Mouse (Mus musculus): ENCODE measurements around the gene Elk3. TPM values are rescaled to one million over a fixed set of nuclear protein-coding genes. Genes with fewer than 3 reads are reported as not detected.

The Elk3 gene
- polyA plus RNA-seq, 1 experiment from 2014 or later, result 8.2 TPM

DNA sequence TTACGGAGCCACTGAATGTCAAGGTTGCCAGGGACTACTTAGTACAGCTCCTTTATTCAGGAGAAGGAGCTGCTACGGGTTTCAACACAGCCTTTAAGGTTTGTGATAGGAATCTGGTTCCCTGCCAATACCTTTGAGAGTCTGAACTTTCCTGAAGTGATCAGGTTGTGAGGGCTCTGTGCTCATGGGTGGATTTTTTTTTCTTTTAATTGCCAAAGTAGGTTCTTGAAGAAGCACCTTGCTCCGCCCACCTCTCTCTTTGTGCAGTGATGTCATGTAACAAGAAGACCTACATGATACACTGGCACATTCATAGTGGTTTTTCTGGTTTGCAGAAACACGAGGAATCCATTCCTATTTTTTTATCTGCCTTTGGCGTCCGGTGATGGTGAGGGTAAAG lies 16.3 kb upstream of the Elk3 start:
- H3K4me2 ChIP-seq, result no peak overlapping the region
- 86% methylated on average over 6 of the region's 6 CpGs for WGBS
- H3K27me3 ChIP-seq, result no peaks in the 10 kb centered on the region
- peaks cover 3% of the 10 kb centered on the region; the same call in 1 of the 2 replicates for H3K4me1 ChIP-seq
- no peaks in the 10 kb centered on the region for H3K9me3 ChIP-seq (replicated peaks)
- no peak overlapping the region for H3K4me3 ChIP-seq
- ATAC-seq, result no peak
- no peak overlapping the region for H3K27ac ChIP-seq
- H3K36me3 ChIP-seq (ENCODE audit: poor library complexity, severe bottlenecking), result no peaks in the 10 kb centered on the region
- H3K9ac ChIP-seq, result no peak overlapping the region

- no peak overlapping the region for H3K4me2 ChIP-seq
- no peaks in the 10 kb centered on the region for H3K27me3 ChIP-seq
- ATAC-seq, result no peak
- no peaks in the 10 kb centered on the region for H3K9me3 ChIP-seq (replicated peaks)
- H3K36me3 ChIP-seq (ENCODE audit: poor library complexity, severe bottlenecking), result no peaks in the 10 kb centered on the region
- no peak overlapping the region for H3K9ac ChIP-seq
- H3K27ac ChIP-seq, result no peak overlapping the region
- peaks cover 3% of the 10 kb centered on the region; the same call in 1 of the 2 replicates for H3K4me1 ChIP-seq
- H3K4me3 ChIP-seq, result no peak overlapping the region
- WGBS, result 85% methylated on average over 8 of the region's 8 CpGs
Measured at GRCm38 (mm10) chr10:93326741-93327100, 15.8 kb upstream of the Elk3 start.

GRCm38 (mm10) chr10:93325804-93326740 lies 15.1 kb upstream of the Elk3 start:
- Histone ChIP-seq H3K27me3 (no peaks in the 10 kb centered on the region), H3K9ac (no peak overlapping the region), H3K9me3 (replicated peaks) (no peaks in the 10 kb centered on the region), H3K4me1 (peaks cover 3% of the 10 kb centered on the region; the same call in 1 of the 2 replicates), H3K4me2 (no peak overlapping the region), H3K36me3 (ENCODE audit: poor library complexity, severe bottlenecking) (no peaks in the 10 kb centered on the region), H3K4me3 (no peak overlapping the region), H3K27ac (no peak overlapping the region)
- WGBS, result 84% methylated on average over 12 of the region's 12 CpGs
- ATAC-seq, result no peak

GRCm38 (mm10) chr10:93325369-93325768 lies 14.4 kb upstream of the Elk3 start:
- no peak overlapping the region for H3K9ac ChIP-seq
- H3K4me3 ChIP-seq, result no peak overlapping the region
- H3K27me3 ChIP-seq, result no peaks in the 10 kb centered on the region
- no peak overlapping the region for H3K27ac ChIP-seq
- 89% methylated on average over 3 of the region's 3 CpGs for WGBS
- ATAC-seq, result no peak
- no peaks in the 10 kb centered on the region for H3K9me3 ChIP-seq (replicated peaks)
- peaks cover 3% of the 10 kb centered on the region; the same call in 1 of the 2 replicates for H3K4me1 ChIP-seq
- H3K4me2 ChIP-seq, result no peak overlapping the region
- H3K36me3 ChIP-seq (ENCODE audit: poor library complexity, severe bottlenecking), result no peaks in the 10 kb centered on the region

GRCm38 (mm10) chr10:93324438-93324837 lies 13.5 kb upstream of the Elk3 start:
- Histone ChIP-seq H3K9ac (no peak overlapping the region), H3K4me3 (no peak overlapping the region), H3K27ac (no peak overlapping the region), H3K4me1 (peaks cover 3% of the 10 kb centered on the region; the same call in 1 of the 2 replicates), H3K9me3 (replicated peaks) (no peaks in the 10 kb centered on the region), H3K36me3 (ENCODE audit: poor library complexity, severe bottlenecking) (no peaks in the 10 kb centered on the region), H3K27me3 (no peaks in the 10 kb centered on the region), H3K4me2 (no peak overlapping the region)
- no peak for ATAC-seq
- 99% methylated on average over 2 of the region's 2 CpGs for WGBS

DNA sequence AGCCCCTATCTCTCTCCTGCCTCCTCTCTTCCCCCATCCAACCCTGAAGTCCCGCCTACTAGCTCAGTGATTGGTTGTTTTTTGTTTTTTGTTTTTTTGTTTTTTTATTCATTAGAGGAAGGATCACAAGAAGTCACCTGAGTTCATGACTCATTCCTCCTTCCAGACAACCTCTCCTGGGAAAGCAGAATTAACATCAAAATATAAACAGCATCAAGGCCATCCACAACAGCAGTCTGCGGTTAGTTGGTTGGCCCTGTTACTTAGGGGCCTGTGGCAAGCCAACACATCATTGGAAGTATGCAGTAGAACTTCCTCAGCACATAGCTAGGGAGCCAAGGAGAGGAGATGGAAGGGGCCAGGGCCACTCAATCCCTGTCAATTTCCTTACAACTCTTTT lies 12.7 kb upstream of the Elk3 start:
- WGBS, result 96% methylated on average over 2 of the region's 2 CpGs
- Histone ChIP-seq H3K4me1 (peaks cover 3% of the 10 kb centered on the region; the same call in 1 of the 2 replicates), H3K36me3 (ENCODE audit: poor library complexity, severe bottlenecking) (no peaks in the 10 kb centered on the region), H3K27me3 (no peaks in the 10 kb centered on the region), H3K9ac (no peak overlapping the region), H3K9me3 (replicated peaks) (no peaks in the 10 kb centered on the region), H3K4me2 (no peak overlapping the region), H3K27ac (no peak overlapping the region), H3K4me3 (no peak overlapping the region)
- ATAC-seq, result no peak

GRCm38 (mm10) chr10:93321763-93322162 lies 10.8 kb upstream of the Elk3 start:
- Histone ChIP-seq H3K4me1 (peaks cover under 1% of the 10 kb centered on the region; the same call in 1 of the 2 replicates), H3K36me3 (ENCODE audit: poor library complexity, severe bottlenecking) (no peaks in the 10 kb centered on the region), H3K4me2 (no peak overlapping the region), H3K27me3 (no peaks in the 10 kb centered on the region), H3K27ac (no peak overlapping the region), H3K9ac (no peak overlapping the region), H3K9me3 (replicated peaks) (no peaks in the 10 kb centered on the region), H3K4me3 (no peak overlapping the region)
- no peak for ATAC-seq

- Histone ChIP-seq H3K4me2 (no peak overlapping the region), H3K27ac (no peak overlapping the region), H3K27me3 (no peaks in the 10 kb centered on the region), H3K36me3 (ENCODE audit: poor library complexity, severe bottlenecking) (no peaks in the 10 kb centered on the region), H3K9me3 (replicated peaks) (no peaks in the 10 kb centered on the region), H3K4me1 (no peaks in the 10 kb centered on the region), H3K9ac (no peak overlapping the region), H3K4me3 (no peak overlapping the region)
- 68% methylated on average over 4 of the region's 4 CpGs for WGBS
- no peak for ATAC-seq
Measured at GRCm38 (mm10) chr10:93320148-93320547, 9.2 kb upstream of the Elk3 start.

GRCm38 (mm10) chr10:93319526-93320063 lies 8.7 kb upstream of the Elk3 start:
- H3K27ac ChIP-seq, result no peak overlapping the region
- no peak overlapping the region for H3K4me3 ChIP-seq
- no peaks in the 10 kb centered on the region for H3K36me3 ChIP-seq (ENCODE audit: poor library complexity, severe bottlenecking)
- ATAC-seq, result no peak
- H3K9me3 ChIP-seq (replicated peaks), result no peaks in the 10 kb centered on the region
- H3K9ac ChIP-seq, result no peak overlapping the region
- H3K4me1 ChIP-seq, result no peaks in the 10 kb centered on the region
- H3K27me3 ChIP-seq, result no peaks in the 10 kb centered on the region
- H3K4me2 ChIP-seq, result no peak overlapping the region
- 83% methylated on average over 7 of the region's 7 CpGs for WGBS

GRCm38 (mm10) chr10:93316909-93317308 lies 6.0 kb upstream of the Elk3 start:
- Histone ChIP-seq H3K27ac (no peak overlapping the region), H3K4me3 (no peak overlapping the region), H3K36me3 (ENCODE audit: poor library complexity, severe bottlenecking) (no peaks in the 10 kb centered on the region), H3K9me3 (replicated peaks) (no peaks in the 10 kb centered on the region), H3K9ac (no peak overlapping the region), H3K4me1 (no peaks in the 10 kb centered on the region), H3K4me2 (no peak overlapping the region), H3K27me3 (peaks cover 2% of the 10 kb centered on the region)
- no peak for ATAC-seq
- 70% methylated on average over 6 of the region's 6 CpGs for WGBS

GRCm38 (mm10) chr10:93311576-93311975 lies 641 bp upstream of the Elk3 start:
- no peak overlapping the region for H3K9ac ChIP-seq
- H3K9me3 ChIP-seq (replicated peaks), result no peaks in the 10 kb centered on the region
- no peak overlapping the region for H3K27ac ChIP-seq
- H3K36me3 ChIP-seq (ENCODE audit: poor library complexity, severe bottlenecking), result no peaks in the 10 kb centered on the region
- peak overlapping the region; percentile 99 for H3K4me2 ChIP-seq
- peaks cover 19% of the 10 kb centered on the region for H3K4me1 ChIP-seq
- 9% methylated on average over 4 of the region's 4 CpGs for WGBS
- H3K4me3 ChIP-seq, result peak overlapping the region; percentile 56
- H3K27me3 ChIP-seq, result peaks cover 15% of the 10 kb centered on the region
- no peak for ATAC-seq

- peak overlapping the region; percentile 99 for H3K4me2 ChIP-seq
Measured at GRCm38 (mm10) chr10:93309934-93310621, 857 bp downstream of the Elk3 start.

More at GRCm38 (mm10) chr10:93309934-93310621, 857 bp downstream of the Elk3 start:
- H3K4me3 ChIP-seq, result peak overlapping the region; percentile 56
- WGBS, result under 1% methylated on average over 43 of the region's 43 CpGs
- peak; percentile 60 for ATAC-seq
- no peaks in the 10 kb centered on the region for H3K9me3 ChIP-seq (replicated peaks)
- H3K9ac ChIP-seq, result peak overlapping the region; percentile 77
- peak overlapping the region; percentile 31; the same call in 1 of the 2 replicates for H3K27ac ChIP-seq
- H3K4me1 ChIP-seq, result peaks cover 19% of the 10 kb centered on the region
- peaks cover 15% of the 10 kb centered on the region for H3K27me3 ChIP-seq
- no peaks in the 10 kb centered on the region for H3K36me3 ChIP-seq (ENCODE audit: poor library complexity, severe bottlenecking)
